Mouse (Mus musculus): ENCODE data around the gene Lrrc57.

GRCm38 (mm10) chr2:120562859-120563234 is 46.5 kb downstream of the Lrrc57 start:
- TF ChIP-seq CTCF (IDR thresholded peaks at IDR 0.05; ENCODE audit: extremely low read depth, insufficient read depth, insufficient read length, insufficient replicate concordance), result no peak
- TF ChIP-seq POLR2A (IDR thresholded peaks at IDR 0.05; ENCODE audit: low read depth, low read length), result no peak

Data from spleen, adult 2 months (tissue).